Mouse (Mus musculus) cerebellum, postnatal 25 days (tissue): ENCODE results near the gene Cox5b.
"Not testable (repeated sequence)": the region's sequence is repeated elsewhere in the genome, so short reads cannot be mapped to it uniquely, and the experiment has no call there.

Experiments used
- DNase-seq, 2 experiments: peaks; one replicate each; pipeline ENCODE4 v3.0.0; 2021; ENCODE audit warnings: mixed read lengths in 2 of 2

The Cox5b gene

DNA sequence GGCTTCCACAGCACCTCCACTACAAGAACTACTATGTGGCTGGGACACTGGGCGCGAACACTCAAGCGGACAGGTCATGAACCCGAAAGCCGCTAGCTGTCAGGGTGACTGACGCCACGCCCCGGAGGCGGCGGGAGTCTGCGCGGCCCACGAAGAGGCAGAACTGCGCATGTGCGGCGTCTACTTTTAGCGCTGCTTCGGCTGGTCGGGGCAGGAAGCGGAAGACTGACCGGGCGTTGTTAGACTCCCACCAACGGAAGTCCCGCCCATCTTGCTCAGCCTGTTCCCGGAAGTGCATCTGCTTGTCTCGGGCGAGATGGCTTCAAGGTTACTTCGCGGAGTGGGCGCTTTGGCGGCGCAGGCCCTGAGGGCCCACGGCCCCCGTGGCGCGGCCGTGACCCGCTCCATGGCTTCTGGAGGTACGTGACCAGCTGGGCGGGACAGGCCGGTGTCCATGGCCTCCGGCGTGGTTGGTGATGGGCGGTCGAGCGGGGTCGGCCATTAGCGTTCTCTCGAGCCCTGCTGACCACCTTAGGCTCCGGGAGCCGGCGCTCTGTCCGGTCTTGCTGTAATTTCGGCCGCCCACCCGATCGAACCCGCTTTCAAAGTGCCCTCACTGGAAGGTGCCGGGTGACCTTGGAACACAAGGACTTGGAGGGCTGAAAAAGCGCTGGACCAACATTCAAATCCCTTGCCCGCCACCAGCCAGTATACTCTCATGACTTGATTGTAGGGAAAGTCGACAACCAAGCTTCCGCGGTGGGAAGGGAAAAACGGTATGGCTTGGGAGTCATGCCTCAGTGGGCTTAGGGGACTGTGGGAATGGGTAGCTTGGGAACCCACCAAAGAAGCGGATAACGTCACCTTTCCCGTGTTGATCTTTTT lies at the start of gene Cox5b:
Gene Cox5b, plus strand, starts transcription at position 179 of the 885 bp plus-strand sequence.
- DNase-seq = peak; percentile 96 to 98

DNA sequence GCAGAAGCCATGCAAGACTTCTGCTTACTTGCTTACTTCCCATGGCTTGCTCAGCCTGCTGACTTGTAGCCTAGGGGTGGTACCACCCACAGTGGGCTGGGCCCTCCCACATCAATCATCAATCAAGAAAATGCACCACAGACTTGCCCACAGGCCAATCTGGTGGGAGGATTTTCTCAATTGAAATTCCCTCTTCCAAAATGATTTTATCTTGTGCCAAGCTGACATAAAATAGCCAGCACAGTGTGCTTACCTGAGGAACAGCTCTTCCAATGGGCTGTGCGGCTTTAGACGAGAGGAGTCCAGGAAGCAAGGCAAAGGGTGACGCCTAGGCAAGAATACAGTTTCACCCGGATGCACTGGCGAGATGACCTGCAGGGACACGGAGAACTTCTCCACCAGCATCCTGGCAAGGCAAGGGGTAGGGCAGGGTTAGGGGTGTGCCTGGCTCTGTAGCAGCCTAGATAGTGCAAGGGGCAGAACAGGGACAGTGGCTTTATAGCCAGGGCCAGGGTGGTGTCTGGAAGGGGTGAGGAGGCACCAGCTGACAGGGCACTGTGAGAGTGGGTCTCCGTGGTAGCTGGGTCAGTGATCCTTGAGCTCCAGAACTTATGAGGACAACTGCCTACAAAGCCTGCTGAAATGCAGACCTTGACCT lies 47.2 kb upstream of the Cox5b start:
- no peak for DNase-seq

DNA sequence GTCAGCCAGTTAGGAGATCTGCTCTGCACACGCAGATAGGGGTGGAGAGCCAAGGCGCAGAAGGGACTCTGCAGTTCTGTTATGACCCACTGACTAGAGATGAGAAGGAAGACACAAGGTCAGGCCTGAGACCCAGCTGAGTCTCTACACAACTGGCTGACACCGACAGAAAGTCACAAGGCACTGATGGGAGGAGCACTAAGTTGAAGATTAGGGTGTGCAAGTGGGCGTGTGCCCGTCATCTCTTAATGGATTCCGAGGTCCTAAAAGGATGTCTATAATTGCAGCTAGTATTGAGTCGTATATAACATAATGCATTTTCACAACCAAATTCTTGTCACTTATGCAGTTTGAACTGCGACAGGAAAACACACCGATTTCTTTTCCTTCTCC lies 46.6 kb upstream of the Cox5b start:
- DNase-seq = no peak

DNA sequence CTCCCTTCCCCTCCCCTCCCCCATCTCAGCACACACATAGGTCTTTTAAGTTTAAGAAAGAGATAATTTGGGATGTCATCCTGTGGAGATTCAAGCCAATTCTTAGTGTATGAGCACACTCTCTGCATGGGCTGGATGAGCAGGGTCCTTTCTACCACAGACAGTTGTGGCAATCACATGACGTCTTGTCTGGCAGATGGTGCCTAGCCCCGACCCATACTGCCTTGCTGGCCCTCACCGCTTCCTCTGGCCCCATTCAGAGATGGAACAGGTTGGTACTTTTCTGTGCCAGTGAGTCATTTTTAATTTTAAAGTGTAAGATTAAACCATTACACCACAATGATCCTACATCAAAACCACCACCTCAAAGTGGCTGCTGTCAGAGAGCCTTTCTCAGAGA lies 45.0 kb upstream of the Cox5b start:
- DNase-seq = no peak

DNA sequence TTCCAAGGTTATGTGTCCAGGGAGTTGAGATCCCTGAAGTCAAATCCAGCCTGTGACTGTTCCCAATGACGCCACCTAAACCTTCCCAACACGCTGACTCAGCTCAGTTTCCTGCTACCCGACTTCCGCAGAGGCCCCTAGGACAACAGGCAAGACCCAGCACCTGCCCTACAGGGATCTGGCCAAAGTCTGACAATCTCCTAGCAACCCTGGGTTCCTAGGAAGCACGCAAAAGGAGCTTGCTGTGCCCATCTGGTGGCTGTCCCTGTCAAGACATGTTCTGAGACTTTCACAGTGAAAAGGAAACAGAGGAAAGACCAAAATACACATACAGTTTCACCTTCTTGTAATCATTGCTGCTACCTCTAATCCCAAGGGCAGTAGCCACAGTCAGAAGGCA lies 43.6 kb upstream of the Cox5b start:
- peak in 1 of 2 experiments; percentile 40 for DNase-seq

DNA sequence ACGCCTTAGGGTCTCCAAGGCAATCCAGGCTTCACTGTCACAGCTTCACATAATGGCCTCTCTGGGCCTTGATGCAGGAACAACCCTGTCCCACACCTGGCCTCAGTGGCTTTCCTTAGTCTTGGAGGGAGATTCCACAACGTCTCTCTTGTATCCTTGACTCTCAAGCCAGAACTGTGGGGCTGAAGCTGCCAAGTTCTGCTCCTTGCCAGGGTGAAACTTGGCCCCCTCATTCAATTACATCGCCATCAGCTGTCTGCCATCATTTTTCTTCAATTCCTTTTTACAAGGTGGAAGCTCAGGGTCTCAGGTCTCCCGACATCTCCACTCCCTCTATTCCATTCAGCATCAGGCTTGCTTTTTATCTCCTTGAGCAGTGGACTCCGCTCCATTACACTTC lies 36.2 kb upstream of the Cox5b start:
- DNase-seq = no peak

DNA sequence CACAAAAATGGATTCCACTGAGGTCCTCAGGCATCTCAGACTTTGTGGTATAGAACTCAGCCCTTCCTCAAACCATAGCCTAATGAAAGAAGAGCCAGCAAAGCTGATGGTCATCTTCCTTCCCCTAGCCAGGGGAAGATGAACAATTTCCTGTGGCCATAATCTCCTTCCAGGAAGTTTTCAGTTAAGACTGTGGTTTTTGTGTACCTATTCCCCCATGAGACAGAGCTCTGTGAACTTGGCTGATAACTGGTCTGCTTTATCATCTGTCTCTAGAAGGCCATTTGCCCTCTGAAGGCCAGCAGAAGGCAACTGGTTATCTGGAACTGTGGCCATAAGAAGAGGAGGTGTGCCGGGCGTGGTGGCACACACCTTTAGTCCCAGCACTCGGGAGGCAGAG lies 35.0 kb upstream of the Cox5b start:
- no peak for DNase-seq

DNA sequence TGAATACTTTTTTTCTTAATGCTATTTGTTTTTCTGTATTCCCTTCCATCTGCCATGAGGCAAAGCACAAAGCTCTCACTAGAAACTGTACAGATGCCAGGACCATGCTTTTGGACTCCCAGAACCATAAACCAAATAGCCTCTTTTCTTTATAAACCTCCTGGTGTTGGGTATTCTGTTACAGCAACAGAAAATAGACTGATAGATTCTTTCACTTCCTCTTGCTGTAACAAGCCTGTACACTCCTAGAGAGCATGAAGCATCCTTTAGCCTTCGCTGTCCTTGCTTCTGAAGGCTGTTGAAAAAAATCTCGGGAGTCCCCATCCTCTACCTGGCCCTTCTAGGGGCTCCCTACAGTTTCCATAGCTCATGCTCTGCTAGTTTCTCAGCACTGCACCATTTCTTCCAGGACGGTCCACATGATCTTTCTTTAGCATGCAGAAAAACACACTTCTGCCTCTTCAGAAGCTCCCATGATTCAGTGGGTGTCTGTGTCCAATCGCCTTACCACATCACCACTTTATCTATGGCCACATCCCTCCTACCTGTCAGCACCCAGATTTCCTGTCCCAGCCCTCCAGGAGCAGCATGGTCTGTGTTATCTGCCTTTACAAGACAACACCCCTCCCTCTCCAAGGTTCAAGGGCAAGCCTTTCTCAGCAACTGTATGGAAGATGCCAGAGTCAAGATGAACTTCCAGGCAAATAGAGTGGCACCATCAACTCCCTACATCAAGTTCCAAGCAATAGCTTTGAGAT lies 33.4 kb upstream of the Cox5b start:
- DNase-seq = no peak

DNA sequence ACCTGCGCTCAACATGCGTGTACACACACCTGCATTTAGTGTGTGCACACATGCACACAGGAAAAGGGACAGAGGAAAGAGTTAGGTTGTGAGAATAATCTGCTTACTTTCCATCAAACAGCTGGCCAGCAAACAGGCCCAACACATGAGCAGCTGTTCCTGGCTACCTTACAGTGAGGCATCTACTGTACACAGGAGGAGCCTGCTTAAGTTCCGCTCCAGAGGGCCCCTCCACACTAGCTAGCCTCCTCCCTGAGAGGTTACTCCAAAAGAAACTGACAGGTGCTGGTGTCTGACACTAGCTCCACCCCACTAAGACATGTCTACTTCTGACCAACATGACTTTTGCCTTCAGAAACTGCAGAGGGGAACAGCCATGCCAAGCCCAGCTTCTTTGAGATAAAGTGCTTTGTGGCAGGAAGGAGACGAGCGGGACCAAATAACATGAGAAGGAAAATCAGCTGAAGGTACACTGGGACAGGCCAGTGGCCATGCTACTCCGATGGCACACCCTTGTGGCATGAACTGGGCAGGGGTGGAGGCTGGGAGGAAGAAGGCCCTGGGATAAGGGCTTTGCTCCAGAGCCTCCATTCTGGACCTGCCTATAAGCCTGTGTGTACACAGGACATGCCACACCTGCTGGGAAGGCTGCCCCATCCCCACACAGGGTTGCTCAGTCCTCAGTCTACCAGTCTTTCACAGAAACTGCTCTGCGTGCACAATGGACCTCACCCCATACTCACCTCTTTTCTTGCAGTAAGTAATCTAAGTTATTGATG lies 32.4 kb upstream of the Cox5b start:
- DNase-seq = no peak

DNA sequence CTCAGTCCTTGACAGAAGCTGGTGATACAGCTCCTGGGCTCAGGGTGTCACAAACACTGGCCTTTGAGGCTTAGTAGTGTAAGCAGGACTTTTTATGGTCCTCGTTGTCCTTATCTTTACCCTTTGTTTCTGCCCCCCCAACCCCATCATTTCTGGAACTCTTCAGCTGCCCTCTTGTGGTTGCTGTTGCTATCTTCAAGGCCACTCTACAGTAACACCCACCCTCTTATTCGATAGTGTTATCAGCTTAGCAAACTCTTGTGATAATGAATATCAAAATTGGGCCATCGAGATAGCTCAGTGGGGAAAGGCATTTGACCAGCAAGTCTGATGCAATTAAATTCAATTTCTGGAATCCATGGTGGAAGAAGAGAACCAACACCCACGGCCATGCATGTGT lies 26.8 kb upstream of the Cox5b start:
- peak; percentile 43 to 71 for DNase-seq

DNA sequence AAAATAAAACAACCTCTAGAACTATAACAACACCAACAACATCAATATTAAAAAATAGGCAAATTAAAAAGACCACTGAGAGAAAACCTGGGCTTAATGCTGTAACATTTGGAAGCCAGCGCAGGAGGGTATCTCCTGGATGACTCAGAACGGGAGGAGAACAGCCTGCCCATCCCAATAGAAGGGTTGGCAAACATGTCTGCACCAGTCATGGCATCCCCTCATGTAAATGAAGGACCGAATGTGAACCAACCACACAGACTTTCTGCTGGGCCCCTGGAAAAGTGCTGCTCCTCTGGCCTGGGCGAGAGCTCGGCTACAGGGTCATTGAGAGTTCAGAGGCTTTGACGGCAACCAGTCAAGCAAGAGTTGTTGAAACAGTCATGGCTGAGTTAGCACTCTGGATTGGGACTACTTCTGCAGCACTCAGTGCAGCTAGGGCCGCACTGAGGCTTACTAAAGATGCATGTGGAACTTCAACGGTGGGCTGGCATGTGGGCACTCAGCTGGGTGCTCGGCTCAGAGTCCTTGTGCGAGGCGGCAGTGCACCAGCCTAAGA lies 26.0 kb upstream of the Cox5b start:
- no peak for DNase-seq

DNA sequence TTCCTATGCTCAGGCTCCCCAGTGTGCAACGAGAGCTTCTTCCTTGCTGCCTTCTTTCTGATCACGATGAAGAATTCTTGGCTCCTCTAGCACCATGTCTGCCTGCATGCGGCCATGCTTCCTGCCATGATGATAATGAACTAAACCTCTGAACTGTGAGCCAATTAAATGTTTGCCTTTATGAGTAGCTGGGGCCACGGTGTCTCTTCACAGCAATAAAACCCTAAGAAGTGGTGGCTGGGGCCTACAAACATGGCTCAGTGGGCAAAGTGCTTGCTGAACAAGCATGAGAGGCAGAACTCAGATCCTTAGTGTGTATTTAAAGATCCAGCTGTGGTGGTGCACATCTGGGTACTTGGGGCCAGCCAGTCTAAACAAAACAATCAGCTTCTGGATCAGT lies 25.3 kb upstream of the Cox5b start:
- no peak for DNase-seq

DNA sequence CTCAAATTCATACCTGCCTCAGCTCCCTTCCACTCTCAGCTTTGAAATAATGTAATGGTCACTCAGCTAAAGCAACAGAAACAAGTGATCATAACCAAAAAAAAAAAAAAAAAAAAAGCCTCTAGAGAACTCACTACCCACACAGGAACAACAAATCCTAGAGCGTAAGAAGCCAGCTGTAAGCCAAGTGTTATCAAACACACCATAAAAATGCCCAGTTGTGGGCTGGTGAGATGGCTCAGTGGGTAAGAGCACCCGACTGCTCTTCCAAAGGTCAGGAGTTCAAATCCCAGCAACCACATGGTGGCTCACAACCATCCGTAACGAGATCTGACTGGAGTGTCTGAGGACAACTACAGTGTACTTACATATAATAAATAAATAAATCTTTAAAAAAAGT lies 23.2 kb upstream of the Cox5b start:
- DNase-seq = not testable (repeated sequence)

DNA sequence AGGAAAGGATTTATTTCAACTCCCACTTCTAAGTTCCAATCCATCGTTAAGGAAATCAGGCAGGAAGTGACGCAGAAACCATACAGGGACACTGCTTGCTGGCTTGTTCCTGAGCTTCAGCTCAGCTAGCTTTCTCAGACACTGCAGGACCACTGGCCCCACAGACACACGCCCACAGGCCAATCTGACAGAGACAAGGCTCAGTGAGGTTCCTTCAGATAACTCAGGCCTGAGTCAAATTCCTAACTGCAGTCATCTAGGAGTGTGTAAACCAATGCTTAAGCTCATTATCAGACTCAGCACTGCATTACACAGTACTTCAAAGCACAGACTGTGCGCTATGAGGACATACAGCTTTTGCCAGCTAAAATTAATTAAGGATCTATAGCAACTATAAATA lies 21.0 kb upstream of the Cox5b start:
- DNase-seq = no peak

DNA sequence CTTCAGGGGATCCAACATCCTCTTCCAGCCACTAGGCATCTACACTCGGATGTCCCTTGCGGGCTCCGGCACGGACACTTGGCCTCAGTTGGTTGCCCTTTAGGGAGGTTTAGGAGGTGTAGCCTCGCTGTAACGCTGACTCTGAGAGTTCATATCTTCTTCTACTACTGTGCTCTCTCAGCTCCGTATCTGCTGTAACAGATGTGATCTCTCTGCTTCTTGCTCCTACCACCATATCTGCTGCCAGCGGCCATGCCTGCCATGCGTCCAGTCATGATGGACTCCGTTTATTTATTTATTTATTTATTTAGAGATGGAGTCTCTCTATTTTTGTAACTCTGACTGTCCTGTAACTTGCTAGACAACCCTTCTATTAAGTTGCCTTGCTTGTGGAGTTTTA lies 20.0 kb upstream of the Cox5b start:
- no peak for DNase-seq

DNA sequence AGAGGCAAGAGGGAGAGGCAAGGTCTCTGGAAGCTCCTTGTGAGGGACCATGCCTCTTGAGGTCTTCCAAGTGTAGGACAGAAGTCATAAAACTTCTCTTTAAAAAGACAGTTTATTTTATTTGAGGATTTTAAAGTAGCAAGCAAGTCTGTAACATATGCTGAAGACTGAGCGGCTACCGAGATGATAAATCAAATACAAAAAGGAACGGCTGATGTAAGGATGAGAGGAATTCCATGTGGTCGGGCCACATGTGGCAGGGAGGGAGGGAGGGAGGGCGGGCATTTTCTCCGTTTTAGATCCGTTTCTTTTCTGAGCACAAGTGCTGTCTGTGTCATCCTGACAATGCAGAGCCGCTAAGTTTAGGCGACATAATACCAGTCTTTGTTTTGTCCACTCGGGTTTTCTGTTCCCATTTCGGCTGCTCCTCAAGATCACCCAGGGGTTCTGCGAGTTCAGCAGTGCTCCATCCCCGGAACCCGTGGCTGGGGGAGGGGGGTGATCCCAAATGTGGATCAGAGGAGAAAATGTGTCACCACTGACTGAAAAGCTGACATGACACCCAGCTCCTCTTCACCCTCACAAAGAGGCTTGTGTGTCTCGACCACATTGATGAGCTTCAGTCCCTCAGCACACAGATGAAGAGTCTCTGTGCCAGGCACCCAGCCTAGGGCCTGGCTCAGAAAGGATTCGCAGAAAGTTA lies 18.4 kb upstream of the Cox5b start:
- DNase-seq = no peak

DNA sequence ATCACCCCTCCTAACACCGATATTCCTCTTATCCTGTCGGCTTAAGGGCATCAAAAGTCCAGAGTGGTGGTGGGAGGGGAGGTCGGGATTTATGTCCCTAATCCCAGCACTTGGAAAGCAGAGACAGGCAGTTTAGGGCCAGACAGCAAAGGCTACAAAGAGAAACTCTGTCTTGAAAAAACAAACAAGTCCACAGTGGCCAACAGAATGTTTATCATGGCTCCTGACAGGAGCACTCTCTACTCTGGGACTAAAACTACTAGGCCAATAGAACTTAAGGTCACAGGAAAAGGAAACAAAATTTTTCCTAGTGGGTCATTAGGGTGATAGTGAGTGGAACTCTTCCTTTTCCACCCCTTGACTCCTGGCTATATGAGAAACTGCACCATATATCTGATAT lies 16.3 kb upstream of the Cox5b start:
- no peak for DNase-seq

DNA sequence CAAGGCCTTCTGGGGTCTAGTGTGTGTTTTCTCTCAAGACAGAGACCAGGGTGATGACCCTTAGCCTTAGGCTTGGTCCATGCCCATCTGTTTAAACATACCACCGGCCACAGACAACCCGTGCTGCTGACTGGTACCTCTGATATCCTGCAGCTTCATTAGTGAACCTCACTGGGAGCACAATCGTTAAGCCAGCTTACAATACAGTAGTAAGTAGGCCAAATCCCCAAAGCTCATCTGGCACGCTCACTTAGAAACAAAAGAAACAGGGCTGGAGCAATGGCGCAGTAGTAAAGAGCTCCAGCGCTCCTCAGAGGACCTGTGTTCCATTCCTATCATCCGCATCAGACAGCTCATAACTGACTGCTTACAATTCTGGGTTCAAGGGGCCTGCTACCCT lies 10.4 kb upstream of the Cox5b start:
- DNase-seq = no peak

DNA sequence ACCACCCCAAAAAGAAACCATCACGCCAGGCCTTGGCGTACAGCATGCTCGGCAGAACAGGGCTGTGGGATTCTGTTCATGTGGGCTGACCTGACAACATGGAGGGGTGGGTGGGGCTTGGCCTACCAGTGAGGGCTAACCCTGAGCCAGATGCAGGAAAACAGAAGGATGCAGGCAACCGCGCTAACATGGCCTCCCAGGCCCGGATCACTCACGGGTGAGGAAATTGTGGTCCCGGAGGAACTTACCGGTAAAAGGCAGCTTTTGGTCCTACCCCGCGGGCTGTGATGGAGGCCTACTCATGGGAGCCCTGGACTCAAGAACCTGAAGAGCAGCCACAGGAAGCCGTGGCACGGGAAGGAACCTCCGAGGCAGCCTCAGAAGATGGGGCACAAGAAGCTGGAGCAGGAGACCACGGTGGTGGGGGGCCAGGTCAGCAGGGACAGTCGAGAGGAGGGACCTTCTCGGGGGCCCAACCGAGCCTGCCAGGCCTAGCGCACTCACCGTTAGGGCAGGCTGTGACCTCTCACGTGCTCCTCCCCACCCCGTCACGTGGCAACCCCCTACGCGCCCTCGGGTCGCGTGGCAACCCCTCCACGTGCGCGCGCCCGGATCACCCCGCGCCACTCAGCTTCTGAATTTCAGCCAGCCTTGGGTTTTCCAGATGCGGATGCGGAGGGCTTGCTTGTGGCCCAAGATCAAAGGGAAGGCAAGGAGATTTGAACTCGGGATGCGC lies 8.5 kb upstream of the Cox5b start, which contains the start of gene Fam178b:
Gene Fam178b, minus strand, starts transcription at position 564 of the 736 bp plus-strand sequence.
- no peak for DNase-seq

DNA sequence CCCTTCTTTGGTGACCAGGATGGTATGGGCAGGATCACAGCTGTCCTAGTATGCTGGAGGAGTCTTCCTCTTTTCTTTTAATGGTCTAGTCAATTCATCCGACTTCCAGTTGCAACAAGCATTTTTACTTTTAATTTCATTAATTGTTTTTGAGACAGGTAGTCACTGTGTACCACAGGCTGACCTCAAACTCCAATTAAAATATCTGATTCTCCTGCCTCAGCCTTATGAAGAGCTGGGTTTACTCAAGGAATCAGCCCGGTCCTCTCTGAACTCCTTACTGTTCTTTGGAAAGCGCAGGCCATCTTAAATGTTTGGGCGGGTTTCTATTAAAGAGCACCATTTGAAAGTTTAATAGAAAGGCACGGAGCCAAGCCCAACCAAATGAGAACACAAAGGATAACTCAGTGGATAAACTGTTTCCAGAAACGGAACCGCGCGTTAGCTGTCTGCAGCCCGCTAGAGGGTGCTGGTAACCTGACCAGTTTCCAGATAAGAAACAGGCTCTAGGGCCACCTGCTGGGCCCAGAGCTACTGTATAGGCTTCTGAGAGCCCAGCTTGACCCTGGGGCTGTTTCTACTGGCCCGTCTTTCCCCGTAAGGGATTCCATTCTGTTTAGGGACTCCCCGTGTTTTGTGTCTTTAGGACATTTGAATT lies 7.3 kb upstream of the Cox5b start:
- DNase-seq = peak; percentile 78 to 91
